Mouse (Mus musculus) liver, adult 2 months (tissue): ENCODE measurements around the gene Tmem80.

Source experiments
- CTCF ChIP-seq: fragments of 200-500 bp; IDR thresholded peaks from 2 replicates; pipeline ENCODE4 v1.5.1; 2011; ENCODE audit warnings: low read depth, low read length, control low read depth
- POLR2A ChIP-seq: fragments of 200-500 bp; IDR thresholded peaks from 2 replicates; pipeline ENCODE4 v1.6.1; 2011; ENCODE audit warnings: low read length, control low read depth; ENCODE audit not compliant: insufficient read depth; ENCODE audit errors: extremely low read depth

- TF ChIP-seq POLR2A (no peak), CTCF (no peak)
Measured at GRCm38 (mm10) chr7:141365049-141365445, 37.5 kb downstream of the Tmem80 start.
